Mouse (Mus musculus) heart, postnatal 0 days (tissue): ENCODE results near the gene Cnot1. TPM values are rescaled to one million over a fixed set of nuclear protein-coding genes. Genes with fewer than 3 reads are reported as not detected.
A peak's percentile ranks its signal among the peaks of the same experiment; 100 is the strongest.
"Not testable (repeated sequence)": the region's sequence is repeated elsewhere in the genome, so short reads cannot be mapped to it uniquely, and the experiment has no call there.

Source experiments
- ATAC-seq: fragments of 200-750 bp; cut with Nextera tagmentation; 2 replicates; pipeline ENCODE4 v1.8.0; 2017; ENCODE audit warnings: low read depth, moderate number of reproducible peaks, moderate library complexity; ENCODE audit not compliant: insufficient read depth
- DNase-seq: peaks from one replicate; pipeline ENCODE4 v3.0.0-alpha.2; 2016; ENCODE audit warnings: low spot score
- H3K27ac ChIP-seq: fragments of 300-500 bp; sonication (generic); 2 replicates; pipeline ENCODE4 v1.5.1; 2014; ENCODE audit warnings: low read depth, mild to moderate bottlenecking
- H3K27me3 ChIP-seq: fragments of 300-500 bp; sonication (generic); 2 replicates; pipeline ENCODE4 v1.6.1; 2014; ENCODE audit warnings: low read length, mixed read lengths; ENCODE audit not compliant: control insufficient read depth, insufficient read depth
- H3K36me3 ChIP-seq: fragments of 300-500 bp; sonication (generic); replicated peaks from 2 replicates; pipeline ENCODE4 v1.6.1; 2014; ENCODE audit warnings: low read length, mixed read lengths; ENCODE audit not compliant: control insufficient read depth, insufficient read depth
- H3K4me1 ChIP-seq: fragments of 300-500 bp; sonication (generic); 2 replicates; pipeline ENCODE4 v1.6.1; 2014; ENCODE audit warnings: antibody characterized with exemption; ENCODE audit not compliant: control insufficient read depth, insufficient read depth
- H3K4me2 ChIP-seq: fragments of 300-500 bp; sonication (generic); 2 replicates; pipeline ENCODE4 v1.6.1; 2014; ENCODE audit warnings: low read depth, mild to moderate bottlenecking, low read length, moderate library complexity
- H3K4me3 ChIP-seq: fragments of 300-500 bp; sonication (generic); 2 replicates; pipeline ENCODE4 v1.5.1; 2014; ENCODE audit warnings: low read depth, low read length
- H3K9ac ChIP-seq: fragments of 300-500 bp; sonication (generic); replicated peaks from 2 replicates; pipeline ENCODE4 v1.6.1; 2014; ENCODE audit warnings: low read depth, low read length, mixed read lengths
- H3K9me3 ChIP-seq: fragments of 300-500 bp; sonication (generic); replicated peaks from 2 replicates; pipeline ENCODE4 v1.6.1; 2016; ENCODE audit warnings: low read length; ENCODE audit not compliant: control insufficient read depth
- CTCF ChIP-seq: IDR thresholded peaks from 2 replicates; pipeline ENCODE4 v1.5.1; 2016; ENCODE audit warnings: antibody characterized with exemption, control low read depth, low read depth
- EP300 ChIP-seq: IDR thresholded peaks from 2 replicates; pipeline ENCODE4 v1.6.1; 2016; ENCODE audit warnings: antibody characterized with exemption, low read depth
- WGBS: fragments of 180-500 bp; shearing (Covaris S2); extraction: QIAGEN DNeasy Blood & Tissue Kit; methylation state at CpG from one replicate; pipeline ENCODE4 v1.1.7; 2014; 5-methylcytosine and 5-hydroxymethylcytosine counted together
- polyA plus RNA-seq: library from polyadenylated mRNA; unstranded; fragments of >200 nt; fragmentation: Nextera tagmentation; extraction: Ambion mirVana; gene quantifications from 2 replicates; pipeline ENCODE4 v1.2.1, GENCODE M21; 2015
- total RNA-seq: library from RNA; depleted of rRNA; stranded (reverse); fragments of >200 nt; gene quantifications from 2 replicates; pipeline ENCODE4 v1.2.3, GENCODE M21; 2014; ENCODE audit warnings: low replicate concordance

The Cnot1 gene
- total and polyA plus RNA-seq, 2 experiments from 2014 or later: 22.7 to 290 TPM

GRCm38 (mm10) chr8:95805482-95805881, 1.8 kb downstream of the Cnot1 start:
- no peaks in the 10 kb centered on the region for H3K27me3 ChIP-seq
- no peaks in the 10 kb centered on the region for H3K9me3 ChIP-seq
- H3K27ac ChIP-seq: 0 out of 2 replicates have a peak overlapping the region, but pooled peaks have one; percentile 99
- DNase-seq (no peak), ATAC-seq (no peak)
- no peak for TF ChIP-seq EP300
- no peak for TF ChIP-seq CTCF
- H3K9ac ChIP-seq: peak overlapping the region; percentile 99; the same call in 1 of the 2 replicates
- H3K4me2 ChIP-seq: peak overlapping the region; percentile 96
- H3K4me3 ChIP-seq: peak overlapping the region; percentile 98
- peaks cover 42% of the 10 kb centered on the region for H3K4me1 ChIP-seq
- 28% methylated on average over 2 of the region's 2 CpGs for WGBS
- peaks cover 12% of the 10 kb centered on the region; the same call in 1 of the 2 replicates for H3K36me3 ChIP-seq

GRCm38 (mm10) chr8:95802231-95802630, 5.0 kb downstream of the Cnot1 start:
- H3K27me3 ChIP-seq: no peaks in the 10 kb centered on the region
- peaks cover 12% of the 10 kb centered on the region; the same call in 1 of the 2 replicates for H3K36me3 ChIP-seq
- H3K4me2 ChIP-seq: no peak overlapping the region
- no peak for TF ChIP-seq CTCF
- no peak for TF ChIP-seq EP300
- no peak overlapping the region for H3K27ac ChIP-seq
- H3K9ac ChIP-seq: no peak overlapping the region
- H3K4me1 ChIP-seq: peaks cover 47% of the 10 kb centered on the region
- WGBS: 70% methylated on average over 8 of the region's 8 CpGs
- no peak for DNase-seq
- no peak for ATAC-seq
- no peak overlapping the region for H3K4me3 ChIP-seq
- no peaks in the 10 kb centered on the region for H3K9me3 ChIP-seq

- peaks cover 47% of the 10 kb centered on the region for H3K4me1 ChIP-seq
- no peak for ATAC-seq
- 81% methylated on average over 1 of the region's 1 CpGs for WGBS
Measured at GRCm38 (mm10) chr8:95801476-95802064, 5.7 kb downstream of the Cnot1 start.

GRCm38 (mm10) chr8:95800353-95800752, 6.9 kb downstream of the Cnot1 start:
- no peak for TF ChIP-seq EP300
- no peak for TF ChIP-seq CTCF
- no peak overlapping the region for H3K9ac ChIP-seq
- WGBS: 70% methylated on average over 3 of the region's 3 CpGs
- H3K9me3 ChIP-seq: no peaks in the 10 kb centered on the region
- ATAC-seq: no peak
- H3K4me2 ChIP-seq: no peak overlapping the region
- DNase-seq: no peak
- H3K36me3 ChIP-seq: peaks cover 12% of the 10 kb centered on the region; the same call in 1 of the 2 replicates
- H3K27ac ChIP-seq: no peak overlapping the region; the same call in 1 of the 2 replicates
- peaks cover 38% of the 10 kb centered on the region for H3K4me1 ChIP-seq
- H3K27me3 ChIP-seq: no peaks in the 10 kb centered on the region
- no peak overlapping the region for H3K4me3 ChIP-seq

More at GRCm38 (mm10) chr8:95801476-95802064, 5.7 kb downstream of the Cnot1 start:
- Histone ChIP-seq H3K27me3 (no peaks in the 10 kb centered on the region), H3K4me3 (no peak overlapping the region), H3K9me3 (no peaks in the 10 kb centered on the region), H3K9ac (no peak overlapping the region), H3K4me2 (no peak overlapping the region), H3K27ac (no peak overlapping the region), H3K36me3 (peaks cover 12% of the 10 kb centered on the region; the same call in 1 of the 2 replicates)
- TF ChIP-seq CTCF (no peak), EP300 (no peak)
- DNase-seq: no peak

GRCm38 (mm10) chr8:95799891-95800290, 7.4 kb downstream of the Cnot1 start:
- TF ChIP-seq CTCF: no peak
- no peak for TF ChIP-seq EP300
- Histone ChIP-seq H3K4me2 (no peak overlapping the region), H3K27me3 (no peaks in the 10 kb centered on the region), H3K9ac (no peak overlapping the region), H3K9me3 (no peaks in the 10 kb centered on the region), H3K4me3 (no peak overlapping the region), H3K27ac (peak overlapping the region; percentile 16; the same call in 1 of the 2 replicates), H3K36me3 (peaks cover 12% of the 10 kb centered on the region; the same call in 1 of the 2 replicates), H3K4me1 (peaks cover 33% of the 10 kb centered on the region)
- DNase-seq (no peak), ATAC-seq (no peak)
- whole genome bisulfite sequencing: 69% methylated on average over 1 of the region's 1 CpGs

GRCm38 (mm10) chr8:95799117-95799516, 8.1 kb downstream of the Cnot1 start:
- Histone ChIP-seq H3K9ac (no peak overlapping the region), H3K27ac (no peak overlapping the region), H3K4me1 (peaks cover 28% of the 10 kb centered on the region), H3K4me2 (no peak overlapping the region), H3K27me3 (no peaks in the 10 kb centered on the region), H3K4me3 (no peak overlapping the region), H3K36me3 (peaks cover 12% of the 10 kb centered on the region; the same call in 1 of the 2 replicates), H3K9me3 (no peaks in the 10 kb centered on the region)
- TF ChIP-seq CTCF (no peak), EP300 (no peak)
- ATAC-seq (no peak), DNase-seq (no peak)
- 68% methylated on average over 6 of the region's 6 CpGs for WGBS

- not testable (repeated sequence) for H3K4me3 ChIP-seq, H3K4me2 ChIP-seq, ATAC-seq, H3K36me3 ChIP-seq, H3K9me3 ChIP-seq, H3K27ac ChIP-seq, DNase-seq, H3K9ac ChIP-seq, H3K27me3 ChIP-seq
- peaks cover 16% of the 10 kb centered on the region; the same call in 1 of the 2 replicates for H3K4me1 ChIP-seq
- 94% methylated on average over 5 of the region's 5 CpGs for WGBS
Measured at GRCm38 (mm10) chr8:95795333-95796061, 11.8 kb downstream of the Cnot1 start.
